Mouse (Mus musculus): Measurements from ENCODE around the gene 6030408B16Rik. TPM values are rescaled to one million over a fixed set of nuclear protein-coding genes. Genes with fewer than 3 reads are reported as not detected.

Gene 6030408B16Rik
- polyA plus RNA-seq, 1 experiment from 2014 or later = 1.7 TPM

- Histone ChIP-seq H3K36me3 (replicated peaks; ENCODE audit: control insufficient read depth, insufficient read depth, low read depth, low read length) (no peaks in the 10 kb centered on the region), H3K9me3 (replicated peaks; ENCODE audit: control insufficient read depth, low read length) (no peaks in the 10 kb centered on the region), H3K27ac (replicated peaks; ENCODE audit: low read depth, low read length) (no peak overlapping the region), H3K4me3 (ENCODE audit: low read depth, low read length) (no peak overlapping the region), H3K4me1 (ENCODE audit: control insufficient read depth, insufficient read depth, low read length) (no peaks in the 10 kb centered on the region), H3K9ac (replicated peaks; ENCODE audit: low read length) (no peak overlapping the region), H3K4me2 (ENCODE audit: low read depth, low read length) (no peak overlapping the region), H3K27me3 (ENCODE audit: control insufficient read depth, insufficient read depth, low read length) (no peaks in the 10 kb centered on the region)
- ATAC-seq (replicated peaks; ENCODE audit: insufficient number of reproducible peaks, low FRiP score, low TSS enrichment, low read depth) (peak; percentile 67; the same call in 1 of the 2 replicates), DNase-seq (ENCODE audit: low spot score) (no peak)
- 65% methylated on average over 13 of the region's 13 CpGs for WGBS
Measured at GRCm38 (mm10) chr15:101316279-101316912, 23.4 kb downstream of the 6030408B16Rik start.

- Histone ChIP-seq H3K4me3 (ENCODE audit: low read depth, low read length) (no peak overlapping the region), H3K36me3 (replicated peaks; ENCODE audit: control insufficient read depth, insufficient read depth, low read depth, low read length) (no peaks in the 10 kb centered on the region), H3K4me2 (ENCODE audit: low read depth, low read length) (no peak overlapping the region), H3K9me3 (replicated peaks; ENCODE audit: control insufficient read depth, low read length) (no peaks in the 10 kb centered on the region), H3K9ac (replicated peaks; ENCODE audit: low read length) (no peak overlapping the region), H3K27me3 (ENCODE audit: control insufficient read depth, insufficient read depth, low read length) (no peaks in the 10 kb centered on the region), H3K4me1 (ENCODE audit: control insufficient read depth, insufficient read depth, low read length) (no peaks in the 10 kb centered on the region), H3K27ac (replicated peaks; ENCODE audit: low read depth, low read length) (no peak overlapping the region)
- WGBS = 82% methylated on average over 18 of the region's 18 CpGs
- ATAC-seq (replicated peaks; ENCODE audit: insufficient number of reproducible peaks, low FRiP score, low TSS enrichment, low read depth) = no peak
- no peak for DNase-seq (ENCODE audit: low spot score)
Measured at GRCm38 (mm10) chr15:101316913-101317813, 24.2 kb downstream of the 6030408B16Rik start.

GRCm38 (mm10) chr15:101317814-101318500, 24.9 kb downstream of the 6030408B16Rik start:
- H3K27me3 ChIP-seq (ENCODE audit: control insufficient read depth, insufficient read depth, low read length) = no peaks in the 10 kb centered on the region
- no peak overlapping the region for H3K27ac ChIP-seq (replicated peaks; ENCODE audit: low read depth, low read length)
- no peak overlapping the region for H3K4me3 ChIP-seq (ENCODE audit: low read depth, low read length)
- 78% methylated on average over 2 of the region's 2 CpGs for WGBS
- DNase-seq (ENCODE audit: low spot score) (no peak), ATAC-seq (replicated peaks; ENCODE audit: insufficient number of reproducible peaks, low FRiP score, low TSS enrichment, low read depth) (no peak)
- H3K36me3 ChIP-seq (replicated peaks; ENCODE audit: control insufficient read depth, insufficient read depth, low read depth, low read length) = no peaks in the 10 kb centered on the region
- no peaks in the 10 kb centered on the region for H3K9me3 ChIP-seq (replicated peaks; ENCODE audit: control insufficient read depth, low read length)
- H3K9ac ChIP-seq (replicated peaks; ENCODE audit: low read length) = no peak overlapping the region
- H3K4me1 ChIP-seq (ENCODE audit: control insufficient read depth, insufficient read depth, low read length) = no peaks in the 10 kb centered on the region
- H3K4me2 ChIP-seq (ENCODE audit: low read depth, low read length) = no peak overlapping the region

GRCm38 (mm10) chr15:101318889-101319765, 26.1 kb downstream of the 6030408B16Rik start:
- Histone ChIP-seq H3K27ac (replicated peaks; ENCODE audit: low read depth, low read length) (no peak overlapping the region), H3K4me2 (ENCODE audit: low read depth, low read length) (no peak overlapping the region), H3K9ac (replicated peaks; ENCODE audit: low read length) (no peak overlapping the region), H3K4me3 (ENCODE audit: low read depth, low read length) (no peak overlapping the region), H3K27me3 (ENCODE audit: control insufficient read depth, insufficient read depth, low read length) (no peaks in the 10 kb centered on the region), H3K9me3 (replicated peaks; ENCODE audit: control insufficient read depth, low read length) (no peaks in the 10 kb centered on the region), H3K36me3 (replicated peaks; ENCODE audit: control insufficient read depth, insufficient read depth, low read depth, low read length) (no peaks in the 10 kb centered on the region), H3K4me1 (ENCODE audit: control insufficient read depth, insufficient read depth, low read length) (no peaks in the 10 kb centered on the region)
- 55% methylated on average over 14 of the region's 14 CpGs for WGBS
- ATAC-seq (replicated peaks; ENCODE audit: insufficient number of reproducible peaks, low FRiP score, low TSS enrichment, low read depth) (no peak), DNase-seq (ENCODE audit: low spot score) (no peak)

- Histone ChIP-seq H3K9me3 (replicated peaks; ENCODE audit: control insufficient read depth, low read length) (no peaks in the 10 kb centered on the region), H3K27ac (replicated peaks; ENCODE audit: low read depth, low read length) (no peak overlapping the region), H3K4me3 (ENCODE audit: low read depth, low read length) (no peak overlapping the region), H3K9ac (replicated peaks; ENCODE audit: low read length) (no peak overlapping the region), H3K4me2 (ENCODE audit: low read depth, low read length) (no peak overlapping the region), H3K36me3 (replicated peaks; ENCODE audit: control insufficient read depth, insufficient read depth, low read depth, low read length) (no peaks in the 10 kb centered on the region), H3K4me1 (ENCODE audit: control insufficient read depth, insufficient read depth, low read length) (no peaks in the 10 kb centered on the region), H3K27me3 (ENCODE audit: control insufficient read depth, insufficient read depth, low read length) (no peaks in the 10 kb centered on the region)
- no peak for DNase-seq (ENCODE audit: low spot score)
- no peak for ATAC-seq (replicated peaks; ENCODE audit: insufficient number of reproducible peaks, low FRiP score, low TSS enrichment, low read depth)
- WGBS = 90% methylated on average over 6 of the region's 6 CpGs
Measured at GRCm38 (mm10) chr15:101320010-101320617, 27.1 kb downstream of the 6030408B16Rik start.

- no peak for ATAC-seq (replicated peaks; ENCODE audit: insufficient number of reproducible peaks, low FRiP score, low TSS enrichment, low read depth)
- Histone ChIP-seq H3K4me2 (ENCODE audit: low read depth, low read length) (no peak overlapping the region), H3K27ac (replicated peaks; ENCODE audit: low read depth, low read length) (no peak overlapping the region)
Measured at GRCm38 (mm10) chr15:101320618-101321041, 27.6 kb downstream of the 6030408B16Rik start.

GRCm38 (mm10) chr15:101321126-101321525, 28.1 kb downstream of the 6030408B16Rik start:
- DNase-seq (ENCODE audit: low spot score) = no peak
- WGBS = 63% methylated on average over 5 of the region's 5 CpGs
- H3K4me1 ChIP-seq (ENCODE audit: control insufficient read depth, insufficient read depth, low read length) = no peaks in the 10 kb centered on the region
- no peaks in the 10 kb centered on the region for H3K36me3 ChIP-seq (replicated peaks; ENCODE audit: control insufficient read depth, insufficient read depth, low read depth, low read length)
- no peaks in the 10 kb centered on the region for H3K27me3 ChIP-seq (ENCODE audit: control insufficient read depth, insufficient read depth, low read length)
- no peak overlapping the region for H3K27ac ChIP-seq (replicated peaks; ENCODE audit: low read depth, low read length)
- ATAC-seq (replicated peaks; ENCODE audit: insufficient number of reproducible peaks, low FRiP score, low TSS enrichment, low read depth) = no peak
- H3K9ac ChIP-seq (replicated peaks; ENCODE audit: low read length) = no peak overlapping the region
- H3K4me2 ChIP-seq (ENCODE audit: low read depth, low read length) = no peak overlapping the region
- no peaks in the 10 kb centered on the region for H3K9me3 ChIP-seq (replicated peaks; ENCODE audit: control insufficient read depth, low read length)
- no peak overlapping the region for H3K4me3 ChIP-seq (ENCODE audit: low read depth, low read length)

More at GRCm38 (mm10) chr15:101320618-101321041, 27.6 kb downstream of the 6030408B16Rik start:
- Histone ChIP-seq H3K9me3 (replicated peaks; ENCODE audit: control insufficient read depth, low read length) (no peaks in the 10 kb centered on the region), H3K4me1 (ENCODE audit: control insufficient read depth, insufficient read depth, low read length) (no peaks in the 10 kb centered on the region), H3K4me3 (ENCODE audit: low read depth, low read length) (no peak overlapping the region), H3K36me3 (replicated peaks; ENCODE audit: control insufficient read depth, insufficient read depth, low read depth, low read length) (no peaks in the 10 kb centered on the region), H3K27me3 (ENCODE audit: control insufficient read depth, insufficient read depth, low read length) (no peaks in the 10 kb centered on the region), H3K9ac (replicated peaks; ENCODE audit: low read length) (no peak overlapping the region; the same call in 1 of the 2 replicates)
- no peak for DNase-seq (ENCODE audit: low spot score)
- WGBS = 63% methylated on average over 6 of the region's 6 CpGs

Data from embryonic facial prominence, embryonic 11.5 days (tissue).